Mouse (Mus musculus) brain, embryonic 18.5 days (tissue): ENCODE measurements at regions not wholly inside any gene's neighbourhood (a gene's known extent, or its start where the extent isn't known, plus 50 kb on each side); places are given as distances from the start of the nearest gene placed in this dataset.

ENCODE experiments used
- DNase-seq: peaks from one replicate; pipeline ENCODE4 v3.0.0-alpha.2; 2012; ENCODE audit warnings: low read depth, low spot score

DNA sequence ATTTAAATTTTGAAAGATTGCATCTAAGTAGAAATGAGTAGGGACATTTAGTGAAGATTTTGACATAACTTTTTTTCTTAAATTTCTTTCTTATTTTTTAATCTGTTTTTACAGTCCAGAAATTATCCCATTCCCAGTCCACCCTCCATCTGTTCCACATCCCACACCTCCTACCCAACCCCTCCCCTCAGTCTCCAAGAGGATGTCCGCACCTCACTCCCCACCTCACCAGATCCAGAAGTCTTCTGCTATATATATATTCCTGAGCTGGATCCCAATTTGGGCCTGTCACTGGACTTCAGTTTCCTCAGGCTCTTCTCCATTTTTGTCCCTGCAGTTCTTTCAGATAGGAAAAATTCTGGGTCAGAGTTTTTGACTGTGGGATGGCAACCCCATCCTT lies 3879.6 kb upstream of the Gm7489 start:
- no peak for DNase-seq

DNA sequence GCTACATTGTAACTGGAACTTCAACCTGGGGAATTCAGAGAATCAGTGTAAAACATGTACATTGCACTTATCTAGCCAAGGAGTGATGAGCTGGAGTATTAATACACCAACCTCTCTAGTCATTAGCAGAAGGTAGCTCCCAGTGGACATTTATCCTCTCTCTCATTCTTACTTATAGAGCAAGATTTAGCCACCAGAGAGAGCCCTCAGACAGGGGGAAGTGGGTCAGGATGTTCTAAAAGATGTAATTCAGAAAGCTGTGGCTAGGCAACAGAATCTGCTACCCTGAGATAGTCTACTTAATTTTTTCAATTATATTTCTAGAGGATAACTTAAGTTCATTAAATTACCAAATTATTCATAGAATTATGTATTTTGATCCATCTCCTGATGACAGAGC lies 3838.1 kb upstream of the Gm7489 start:
- no peak for DNase-seq

DNA sequence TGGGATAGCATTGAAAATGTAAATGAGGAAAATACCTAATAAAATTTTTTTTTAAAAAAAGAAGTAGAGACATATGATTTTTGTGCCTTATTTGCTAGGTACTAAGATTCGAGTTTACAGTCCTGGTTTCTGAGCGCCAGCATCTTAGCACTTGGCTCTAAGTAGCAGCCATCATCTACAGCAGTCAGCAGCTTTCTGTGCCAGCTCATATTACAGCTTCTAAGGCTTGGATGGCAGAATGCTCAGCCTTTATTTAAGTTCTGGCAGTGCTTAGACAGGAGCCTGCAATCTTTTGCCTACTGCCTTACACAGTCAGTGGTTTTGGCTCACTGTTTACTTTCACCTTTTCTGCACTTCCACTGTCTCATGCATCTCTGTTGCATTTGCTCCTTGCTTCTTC lies 3831.2 kb upstream of the Gm7489 start:
- DNase-seq = peak; percentile 54

- no peak for DNase-seq
Measured at GRCm38 (mm10) chr15:50053892-50054291, 3830.8 kb upstream of the Gm7489 start.

DNA sequence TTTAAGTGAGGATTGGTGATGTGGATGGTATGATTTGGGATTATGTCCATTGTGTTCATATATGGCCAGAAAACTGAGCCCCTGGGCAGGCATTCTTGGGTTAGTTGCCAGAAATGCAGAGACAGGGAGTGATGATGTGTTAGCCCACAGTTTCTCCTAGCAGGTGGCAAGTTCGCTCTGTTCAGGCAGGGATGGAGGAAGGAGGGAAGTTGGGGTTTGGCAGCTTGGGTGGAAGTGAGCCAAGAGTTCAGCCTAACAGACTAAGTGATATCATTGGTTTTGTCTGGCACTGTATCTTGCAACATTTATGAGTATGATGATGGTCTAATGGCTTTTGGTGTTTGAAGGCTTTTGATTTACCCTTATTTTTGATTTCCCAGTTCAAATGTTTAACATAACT lies 3806.5 kb upstream of the Gm7489 start:
- no peak for DNase-seq

GRCm38 (mm10) chr15:50082428-50082827 lies 3802.3 kb upstream of the Gm7489 start:
- peak; percentile 43 for DNase-seq

GRCm38 (mm10) chr15:50102596-50103277 lies 3782.0 kb upstream of the Gm7489 start:
- DNase-seq = no peak

- DNase-seq = no peak
Measured at GRCm38 (mm10) chr15:50108913-50109312, 3775.8 kb upstream of the Gm7489 start.

DNA sequence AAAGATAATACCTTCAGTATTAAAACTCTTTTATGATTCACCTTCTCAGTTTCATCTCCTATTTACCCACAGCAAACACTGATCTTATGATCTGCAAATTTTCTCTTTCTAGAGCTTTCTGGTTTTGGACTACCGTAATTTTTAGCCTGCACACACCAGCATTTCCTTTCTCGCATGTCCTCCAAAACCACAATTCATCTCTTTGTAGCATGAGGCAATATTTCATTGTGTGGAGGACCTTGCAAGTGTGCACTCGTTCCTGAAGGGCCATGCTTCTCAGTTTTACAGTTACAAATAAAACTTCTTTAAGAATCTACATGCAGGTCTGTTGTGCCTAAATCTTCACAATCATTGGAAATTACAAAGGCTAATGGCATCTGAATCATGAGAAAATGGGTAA lies 3730.8 kb upstream of the Gm7489 start:
- DNase-seq = no peak

GRCm38 (mm10) chr15:50172276-50172772 lies 3712.4 kb upstream of the Gm7489 start:
- DNase-seq = no peak

DNA sequence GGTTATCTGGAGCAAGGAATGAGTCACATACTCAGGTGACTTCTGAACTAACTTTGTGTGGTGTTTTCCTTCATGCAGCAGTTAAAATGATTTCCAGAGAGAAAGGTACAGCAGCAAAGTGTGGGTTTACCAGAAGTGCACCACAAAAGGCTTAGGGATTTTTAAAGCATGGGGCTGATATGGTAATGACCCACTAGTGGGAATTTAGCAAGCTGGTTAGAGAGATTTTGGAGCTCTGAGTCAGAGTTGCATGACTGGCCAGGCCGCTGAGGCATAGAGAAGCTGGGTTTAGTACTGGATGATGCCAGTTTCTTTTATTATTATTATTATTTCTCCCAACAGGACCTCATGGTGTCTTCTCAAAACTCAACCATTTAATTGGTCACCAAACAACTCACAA lies 3701.5 kb upstream of the Gm7489 start:
- DNase-seq = no peak
